Mouse (Mus musculus): ENCODE results near the gene Tmem169.
A peak's percentile ranks its signal among the peaks of the same experiment; 100 is the strongest.
"Not testable (repeated sequence)": the region's sequence is repeated elsewhere in the genome, so short reads cannot be mapped to it uniquely, and the experiment has no call there.

Tmem169 gene

GRCm38 (mm10) chr1:72283992-72284485 lies at the start of gene Tmem169, which contains the start of gene Pecr:
Gene Tmem169 (plus strand): TSS chr1:72284369.
Gene Pecr (minus strand): TSS chr1:72284314.
- peak; percentile 91 for DNase-seq (ENCODE audit: low spot score)

GRCm38 (mm10) chr1:72236363-72237006 lies 47.7 kb upstream of the Tmem169 start:
- DNase-seq (ENCODE audit: low spot score) = peak; percentile 85

DNA sequence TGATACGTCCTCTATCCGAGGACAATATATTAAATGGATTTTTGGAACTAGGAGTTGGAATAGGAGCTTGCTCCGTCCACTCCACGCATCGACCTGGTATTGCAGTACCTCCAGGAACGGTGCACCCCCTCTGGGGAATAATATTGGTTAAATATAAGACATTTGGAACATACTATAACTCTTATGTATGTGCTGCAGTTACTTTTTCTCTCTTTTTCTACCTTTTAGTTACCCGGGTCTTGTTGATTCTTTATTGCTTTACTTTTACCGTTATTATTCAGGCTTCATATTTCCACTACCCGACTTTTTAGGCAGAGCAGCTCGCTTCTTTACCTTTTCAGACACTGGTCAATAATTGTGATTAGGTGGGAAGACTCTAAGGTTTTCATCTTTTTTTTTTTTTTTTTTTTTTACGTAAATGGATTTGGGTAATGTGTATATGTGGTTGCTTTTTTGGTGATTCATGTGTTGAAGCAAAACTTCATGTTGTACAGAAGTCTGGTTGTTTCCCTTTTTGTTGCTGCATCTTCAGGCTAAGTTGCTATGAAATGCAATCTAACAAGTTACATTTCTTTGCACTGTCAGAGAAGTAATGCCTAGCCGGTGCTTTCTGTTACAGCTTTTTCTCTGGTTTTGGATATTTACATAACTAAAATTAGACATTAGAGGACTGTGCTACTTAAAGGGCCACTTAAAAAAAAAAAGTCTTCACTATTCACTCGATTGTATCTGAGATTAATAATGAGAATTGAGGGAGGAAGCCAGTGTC lies 47.0 kb upstream of the Tmem169 start:
- peak; percentile 72 for DNase-seq (ENCODE audit: low spot score)

- no peak for DNase-seq (ENCODE audit: low spot score)
Measured at GRCm38 (mm10) chr1:72238016-72238580, 46.1 kb upstream of the Tmem169 start.

DNA sequence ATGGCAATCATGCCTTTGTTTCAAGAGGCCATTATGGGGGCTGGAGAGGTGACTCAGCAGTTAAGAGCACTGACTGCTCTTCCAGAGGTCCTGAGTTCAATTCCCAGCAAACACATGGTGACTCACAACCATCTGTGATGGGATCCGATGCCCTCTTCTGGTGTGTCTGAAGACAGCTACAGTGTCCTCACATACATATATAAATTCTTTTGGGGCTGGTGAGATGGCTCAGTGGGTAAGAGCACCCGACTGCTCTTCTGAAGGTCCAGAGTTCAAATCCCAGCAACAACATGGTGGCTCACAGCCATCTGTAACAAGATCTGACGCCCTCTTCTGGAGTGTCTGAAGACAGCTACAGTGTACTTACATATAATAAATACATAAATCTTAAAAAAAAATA lies 45.1 kb upstream of the Tmem169 start:
- DNase-seq (ENCODE audit: low spot score) = not testable (repeated sequence)

DNA sequence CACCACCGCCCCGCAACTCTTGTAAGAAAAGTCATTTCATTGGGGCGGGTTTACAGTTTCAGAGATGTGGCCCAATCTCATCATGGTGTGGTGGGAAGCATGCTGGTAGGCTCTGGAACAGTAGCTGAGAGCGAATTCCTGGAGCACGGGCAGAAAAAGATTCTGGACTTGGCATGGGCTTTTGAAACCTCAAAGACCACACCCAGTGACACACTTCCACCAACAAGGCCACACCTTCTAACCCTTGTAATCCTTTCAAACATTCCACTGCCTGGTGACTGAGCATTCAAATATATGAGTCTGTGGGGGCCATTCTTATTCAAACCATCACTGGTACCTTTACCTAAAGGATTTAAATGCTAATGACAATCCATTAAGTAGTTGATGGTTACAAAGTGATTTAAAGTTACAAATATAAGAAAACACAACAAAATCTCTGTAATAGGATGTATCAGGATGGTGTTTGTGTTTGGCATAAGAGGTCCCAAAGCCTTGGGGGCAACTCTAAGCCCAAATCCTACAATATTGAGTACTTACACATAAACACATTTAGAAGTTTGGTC lies 41.5 kb upstream of the Tmem169 start:
- no peak for DNase-seq (ENCODE audit: low spot score)

DNA sequence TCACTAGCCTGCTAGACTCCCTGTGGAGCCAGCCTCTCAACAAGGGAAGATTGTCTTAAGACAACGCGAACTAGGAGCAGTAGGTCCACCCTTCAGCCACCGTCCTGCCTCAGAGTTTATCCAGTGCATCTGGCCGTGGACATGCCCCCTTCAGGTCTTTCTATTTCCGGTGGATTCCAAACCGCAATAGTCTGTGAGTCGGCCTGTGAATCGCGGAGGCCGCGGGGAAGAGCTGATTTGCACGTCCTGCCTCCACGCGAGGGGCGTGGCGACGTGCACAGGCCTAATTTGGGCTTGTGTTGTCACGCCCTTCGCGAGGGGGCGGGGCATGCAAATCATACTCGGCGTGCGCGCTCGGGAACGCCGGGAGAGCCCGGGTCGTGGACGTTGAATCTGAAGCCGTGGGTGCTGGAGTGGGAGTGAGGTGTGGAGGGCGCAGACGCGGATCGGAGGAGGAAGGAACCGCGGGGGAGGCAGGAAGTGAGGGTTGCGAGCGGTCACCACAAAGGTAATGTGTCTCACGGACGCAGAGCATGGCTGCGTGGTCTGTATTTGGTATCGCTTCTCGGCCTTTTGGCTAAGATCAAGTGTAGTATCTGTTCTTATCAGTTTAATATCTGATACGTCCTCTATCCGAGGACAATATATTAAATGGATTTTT lies 40.4 kb upstream of the Tmem169 start:
- DNase-seq (ENCODE audit: low spot score) = peak; percentile 95

DNA sequence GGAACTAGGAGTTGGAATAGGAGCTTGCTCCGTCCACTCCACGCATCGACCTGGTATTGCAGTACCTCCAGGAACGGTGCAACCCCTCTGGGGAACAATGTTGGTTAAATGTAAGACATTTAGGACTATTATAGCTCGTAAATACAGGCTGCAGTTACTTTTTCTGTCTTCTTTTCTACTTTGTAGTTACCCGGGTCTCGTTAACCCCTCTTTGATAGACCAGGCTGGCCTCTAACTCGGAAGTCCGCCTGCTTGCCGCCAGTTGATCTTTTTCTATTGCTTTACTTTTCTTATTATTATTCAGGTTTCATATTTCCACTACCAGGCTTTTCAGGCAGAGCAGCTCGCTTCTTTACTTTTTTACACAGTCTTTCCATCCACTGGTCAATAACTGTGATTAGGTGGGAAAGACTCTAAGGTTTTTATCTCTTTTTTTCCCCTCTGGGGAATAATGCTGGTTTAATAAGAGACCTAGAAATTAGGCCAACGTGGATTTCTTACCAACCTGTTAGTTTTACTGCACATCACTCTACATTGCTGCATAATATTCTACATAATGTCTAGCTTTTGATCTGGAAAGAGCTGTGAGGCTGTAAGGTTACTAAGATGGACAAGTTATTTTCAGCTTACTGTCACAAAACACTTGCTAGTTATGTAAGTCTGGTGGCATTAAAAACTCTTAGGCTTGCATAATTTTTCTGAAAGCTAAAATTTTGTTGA lies 39.7 kb upstream of the Tmem169 start:
- DNase-seq (ENCODE audit: low spot score) = peak; percentile 48

DNA sequence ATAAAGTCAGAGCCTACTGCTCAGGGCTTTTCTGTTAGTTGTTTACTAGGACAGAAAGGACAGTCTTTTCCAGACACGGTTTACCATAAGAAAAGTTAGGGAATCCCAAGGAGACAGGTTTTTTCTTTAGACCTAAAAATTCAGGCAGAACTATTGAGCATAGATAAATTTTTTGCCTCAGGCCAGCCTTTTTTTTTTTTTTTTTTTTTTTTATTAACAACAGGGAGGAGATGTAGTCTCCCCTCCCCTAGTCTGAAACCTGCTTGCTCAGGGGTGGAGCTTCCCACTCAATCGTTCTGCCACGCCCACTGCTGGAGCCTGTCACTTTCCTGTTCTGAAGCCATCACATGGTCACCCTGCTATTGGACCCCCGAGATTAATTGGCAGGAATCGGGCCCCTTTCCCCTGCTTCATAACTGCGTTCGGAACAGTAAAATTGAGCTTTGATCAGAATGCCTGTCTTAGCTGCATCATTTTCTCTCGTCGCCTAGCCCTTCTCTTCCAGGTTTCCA lies 35.9 kb upstream of the Tmem169 start:
- DNase-seq (ENCODE audit: low spot score) = not testable (repeated sequence)

GRCm38 (mm10) chr1:72251806-72252205 lies 32.4 kb upstream of the Tmem169 start:
- DNase-seq (ENCODE audit: low spot score) = no peak

DNA sequence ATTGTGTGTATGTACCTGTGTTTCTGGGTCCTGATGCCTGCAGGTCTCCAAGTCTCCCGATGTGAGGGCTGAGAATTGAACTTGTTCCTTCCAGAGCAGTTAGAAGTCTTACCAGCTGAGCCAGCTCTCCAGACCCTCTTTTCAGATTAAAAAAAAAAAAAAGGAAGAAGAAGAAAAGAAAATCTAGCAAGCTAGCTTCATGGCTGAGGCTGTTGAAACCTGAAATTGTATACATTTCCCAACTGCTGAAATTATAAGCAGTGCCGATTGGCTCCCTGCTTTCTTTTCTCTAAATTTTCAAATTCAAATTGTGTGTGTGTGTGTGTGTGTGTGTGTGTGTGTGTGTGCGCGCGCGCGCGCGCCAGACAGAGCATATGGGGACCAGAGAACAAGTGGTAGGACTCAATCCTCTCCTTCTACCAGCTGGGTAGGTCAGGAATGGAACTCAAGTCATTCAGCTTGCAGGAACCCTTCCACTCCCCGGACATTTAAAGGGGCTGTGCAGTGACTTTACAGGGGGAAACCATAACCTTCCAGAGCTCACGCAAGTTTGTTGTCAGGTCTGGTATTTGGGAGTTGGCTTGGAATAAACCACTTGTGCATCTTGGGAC lies 30.2 kb upstream of the Tmem169 start:
- no peak for DNase-seq (ENCODE audit: low spot score)

GRCm38 (mm10) chr1:72254545-72255061 lies 29.6 kb upstream of the Tmem169 start:
- DNase-seq (ENCODE audit: low spot score) = peak; percentile 91

DNA sequence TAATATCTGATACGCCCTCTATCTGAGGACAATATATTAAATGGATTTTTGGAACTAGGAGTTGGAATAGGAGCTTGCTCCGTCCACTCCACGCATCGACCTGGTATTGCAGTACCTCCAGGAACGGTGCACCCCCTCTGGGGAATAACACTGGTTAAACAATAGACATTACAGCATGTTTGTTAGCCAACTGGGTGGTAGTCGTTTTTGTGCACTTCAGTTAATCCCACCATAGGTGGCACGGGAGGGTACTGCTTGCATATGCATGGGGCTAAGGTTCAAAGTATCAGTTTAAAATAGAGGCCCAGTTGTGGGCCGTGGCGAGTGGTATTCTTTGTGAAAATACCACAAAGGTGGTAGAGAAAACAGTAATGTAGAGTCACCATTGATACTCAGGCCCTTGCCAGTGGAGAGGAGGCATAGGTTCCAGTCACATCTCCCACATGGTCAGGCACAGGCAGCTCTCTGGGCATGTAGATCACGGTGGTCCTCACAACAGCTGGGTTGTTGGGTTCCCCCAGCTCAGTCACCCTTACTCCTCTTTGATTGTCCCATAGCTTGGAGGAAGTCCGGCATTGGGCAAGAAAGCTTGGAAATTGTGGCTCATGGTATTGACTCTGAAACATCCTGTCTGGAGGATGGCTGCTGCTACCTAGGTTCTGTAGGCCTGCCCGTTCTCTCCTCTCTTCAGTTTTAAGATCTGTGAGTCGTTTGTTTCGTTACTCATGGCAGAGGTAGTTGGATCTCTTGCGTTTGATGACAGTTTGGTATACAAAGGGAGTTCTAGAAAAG lies 28.9 kb upstream of the Tmem169 start:
- DNase-seq (ENCODE audit: low spot score) = peak; percentile 81

DNA sequence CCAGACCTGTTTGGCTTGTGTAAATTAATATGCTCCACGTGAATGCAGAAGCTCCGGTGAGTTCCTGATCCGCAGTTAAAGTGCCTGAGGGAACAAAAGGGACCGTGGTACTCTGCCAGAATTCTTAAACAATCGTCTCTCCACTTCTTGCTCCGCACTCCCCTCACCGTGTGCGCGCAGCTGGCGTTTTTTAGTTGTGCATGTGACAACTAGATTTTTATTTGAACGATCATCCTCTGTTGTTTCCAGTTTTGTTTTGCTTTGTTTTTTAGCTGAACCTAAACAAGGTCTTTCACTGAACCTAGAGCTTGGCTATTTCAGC lies 28.4 kb upstream of the Tmem169 start:
- no peak for DNase-seq (ENCODE audit: low spot score)

GRCm38 (mm10) chr1:72256381-72257256 lies 27.6 kb upstream of the Tmem169 start:
- no peak for DNase-seq (ENCODE audit: low spot score)

DNA sequence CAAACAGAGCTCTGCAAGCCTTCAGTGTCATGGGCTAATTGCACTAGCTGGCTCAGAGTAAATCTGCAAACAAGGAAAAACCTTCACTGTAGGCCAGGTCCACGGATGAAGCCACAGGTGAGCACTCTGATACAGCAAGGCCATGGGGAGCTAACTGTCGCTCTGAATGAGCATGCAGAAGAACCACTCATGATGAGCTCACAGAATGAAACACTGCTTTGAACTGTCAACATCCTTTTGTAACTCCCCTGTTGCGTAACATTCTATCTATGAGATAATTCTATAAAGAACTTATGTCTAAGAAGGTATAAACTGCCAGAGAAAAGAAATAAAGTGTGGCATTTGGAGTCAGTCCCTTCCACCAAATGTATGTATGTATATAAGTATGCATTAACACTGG lies 21.1 kb upstream of the Tmem169 start:
- DNase-seq (ENCODE audit: low spot score) = no peak

GRCm38 (mm10) chr1:72278085-72278484 lies 6.1 kb upstream of the Tmem169 start:
- DNase-seq (ENCODE audit: low spot score) = no peak

DNA sequence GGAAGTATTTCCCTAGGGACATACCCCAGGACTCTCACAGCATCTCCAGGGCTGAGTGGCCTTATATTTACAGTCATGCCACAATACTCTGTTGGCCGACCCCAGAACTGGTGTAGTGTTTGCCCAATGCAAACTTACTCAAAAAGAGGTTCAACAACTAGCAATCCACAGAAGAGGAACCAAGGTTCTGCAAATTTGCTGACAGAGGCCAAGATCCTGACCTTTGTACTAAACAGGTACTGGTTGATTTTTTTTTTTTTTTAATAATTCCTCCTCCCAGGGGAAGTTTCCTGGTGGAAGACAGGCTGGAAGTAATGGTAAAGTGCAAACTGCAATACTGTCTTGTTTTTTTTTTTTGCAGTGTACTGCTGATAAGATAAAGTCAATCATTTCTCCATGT lies 1.6 kb upstream of the Tmem169 start:
- DNase-seq (ENCODE audit: low spot score) = no peak

GRCm38 (mm10) chr1:72284539-72284938 lies 370 bp downstream of the Tmem169 start:
- DNase-seq (ENCODE audit: low spot score) = no peak

Measured in testis, postnatal 14 days (tissue).